ENCODE assay signal across 15 mouse cellular contexts in the genomic region with DNA sequence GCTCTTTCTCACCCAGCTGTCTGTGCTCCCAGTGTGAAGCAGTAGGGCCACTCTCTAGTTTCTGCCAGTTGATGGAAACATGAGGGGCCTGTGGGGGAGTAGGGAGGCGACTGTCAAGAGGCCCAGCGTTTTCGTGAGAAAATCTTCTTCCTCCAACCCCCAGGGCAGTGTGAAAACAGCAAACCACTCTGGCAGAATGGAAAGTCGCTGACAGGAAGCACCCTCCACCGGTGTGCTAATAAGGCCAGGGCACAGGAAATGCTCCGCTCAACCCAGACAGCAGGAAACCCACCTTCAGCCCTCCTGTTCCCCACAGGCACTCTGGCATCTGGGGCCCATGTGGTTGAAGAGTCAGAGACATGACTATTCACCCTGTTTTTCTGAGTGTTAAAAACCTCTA. TPM values are rescaled to one million over a fixed set of nuclear protein-coding genes. Genes with fewer than 3 reads are reported as not detected.
DNase-seq lines count a peak whose midpoint lies in the region; ATAC-seq and TF ChIP-seq lines count a peak whose summit lies in the region.
"Had no signal": no experiment of that assay in that cellular context is flagged by ENCODE, and none has a peak within 500 bp of the region (broad histone marks: within the 10 kb centered on the region; RNA-seq: fewer than 3 reads in every experiment).

Gene Lax1, minus strand, starts transcription at position 212 of the 400 bp plus-strand sequence.

- no peak within 1 kb of the TSS for H3K27ac ChIP-seq in liver, postnatal 0 days (ENCODE audit: low read depth)
- H3K27ac ChIP-seq in liver, embryonic 12.5 days: no peak within 1 kb of the TSS
- H3K27ac ChIP-seq in embryonic facial prominence, embryonic 13.5 days: 0 out of 2 replicates have a peak within 1 kb of the TSS, but pooled peaks have one; percentile 17
- H3K27ac ChIP-seq: lung, embryonic 15.5 days; stomach, embryonic 15.5 days had no signal

- no peak within 1 kb of the TSS for H3K9ac ChIP-seq in liver, postnatal 0 days (replicated peaks)
- H3K9ac ChIP-seq in liver, embryonic 12.5 days: no peak within 1 kb of the TSS
- H3K9ac ChIP-seq in embryonic facial prominence, embryonic 13.5 days: no peak within 1 kb of the TSS
- H3K9ac ChIP-seq: lung, embryonic 15.5 days; stomach, embryonic 15.5 days had no signal

- no peak for ATAC-seq in liver, postnatal 0 days
- no peak for ATAC-seq in liver, embryonic 12.5 days
- no peak for ATAC-seq in embryonic facial prominence, embryonic 13.5 days (ENCODE audit: insufficient number of reproducible peaks, insufficient read depth, low FRiP score, low TSS enrichment, low read depth)
- peak; percentile 74 for ATAC-seq in neutrophil, adult 5-6 weeks (ENCODE audit: extremely low read depth, insufficient number of reproducible peaks, low FRiP score, poor library complexity, severe bottlenecking)
- ATAC-seq: forebrain, embryonic 14.5 days; intestine, embryonic 16.5 days had no signal

- H3K9me3 ChIP-seq in liver, postnatal 0 days (ENCODE audit: low read length): no peaks in the 10 kb centered on the region
- H3K9me3 ChIP-seq in liver, embryonic 12.5 days (replicated peaks): no peaks in the 10 kb centered on the region
- no peaks in the 10 kb centered on the region for H3K9me3 ChIP-seq in embryonic facial prominence, embryonic 13.5 days
- H3K9me3 ChIP-seq: lung, embryonic 15.5 days; stomach, embryonic 15.5 days had no signal

- H3K4me2 ChIP-seq in liver, postnatal 0 days (ENCODE audit: low read depth, low read length): peak within 1 kb of the TSS; percentile 35
- H3K4me2 ChIP-seq in liver, embryonic 12.5 days: no peak within 1 kb of the TSS
- H3K4me2 ChIP-seq in embryonic facial prominence, embryonic 13.5 days: no peak within 1 kb of the TSS
- H3K4me2 ChIP-seq: heart, embryonic 11.5 days; lung, embryonic 15.5 days; stomach, embryonic 15.5 days had no signal

- no peak for TF ChIP-seq EP300 in liver, postnatal 0 days (IDR thresholded peaks at IDR 0.05; ENCODE audit: low read depth)

- peak; percentile 34 for DNase-seq in liver, postnatal 0 days
- peak; percentile 77 for DNase-seq in thymus, postnatal 25 days
- no peak for DNase-seq in retina, embryonic 14.5 days (ENCODE audit: low spot score)
- no peak for DNase-seq in adrenal gland, postnatal 4 days (ENCODE audit: low spot score in 2 of 2)
- DNase-seq in testis, postnatal 14 days (ENCODE audit: low spot score): no peak
- DNase-seq: adrenal gland, postnatal 25 days had no signal

- no peaks in the 10 kb centered on the region for H3K36me3 ChIP-seq in liver, postnatal 0 days (replicated peaks; ENCODE audit: insufficient read depth, low read length)
- H3K36me3 ChIP-seq in liver, embryonic 12.5 days: no peaks in the 10 kb centered on the region
- no peaks in the 10 kb centered on the region for H3K36me3 ChIP-seq in embryonic facial prominence, embryonic 13.5 days
- H3K36me3 ChIP-seq: lung, embryonic 15.5 days; stomach, embryonic 15.5 days had no signal

- H3K27me3 ChIP-seq in liver, postnatal 0 days (ENCODE audit: insufficient read depth, low read length): no peaks in the 10 kb centered on the region
- H3K27me3 ChIP-seq in liver, embryonic 12.5 days (replicated peaks): no peaks in the 10 kb centered on the region
- no peaks in the 10 kb centered on the region for H3K27me3 ChIP-seq in embryonic facial prominence, embryonic 13.5 days
- H3K27me3 ChIP-seq: lung, embryonic 15.5 days; stomach, embryonic 15.5 days had no signal

- H3K4me3 ChIP-seq in liver, postnatal 0 days (ENCODE audit: low read depth, low read length): no peak within 1 kb of the TSS
- no peak within 1 kb of the TSS for H3K4me3 ChIP-seq in liver, embryonic 12.5 days
- H3K4me3 ChIP-seq in embryonic facial prominence, embryonic 13.5 days: no peak within 1 kb of the TSS
- H3K4me3 ChIP-seq: lung, embryonic 15.5 days; stomach, embryonic 15.5 days had no signal

- 22% methylated on average over 6 of the region's 6 CpGs for WGBS in liver, postnatal 0 days (ENCODE audit: insufficient replicate concordance)
- WGBS in liver, embryonic 12.5 days (ENCODE audit: insufficient replicate concordance): 13% methylated on average over 6 of the region's 6 CpGs
- 7% methylated on average over 6 of the region's 6 CpGs for WGBS in embryonic facial prominence, embryonic 13.5 days

- peaks cover 34% of the 10 kb centered on the region for H3K4me1 ChIP-seq in liver, postnatal 0 days (ENCODE audit: insufficient read depth)
- H3K4me1 ChIP-seq in liver, embryonic 12.5 days: peaks cover 8% of the 10 kb centered on the region
- peaks cover 20% of the 10 kb centered on the region for H3K4me1 ChIP-seq in embryonic facial prominence, embryonic 13.5 days

- TF ChIP-seq CTCF in liver, postnatal 0 days (IDR thresholded peaks at IDR 0.05; ENCODE audit: low read depth): no peak

RNA-seq across cellular contexts. Expression of gene Lax1, which starts in this region (rescaled TPM):
- polyA plus RNA-seq in liver, postnatal 0 days (2015; fragmentation: Nextera tagmentation; extraction: Ambion mirVana): 0.66 and 1.1 TPM in 2 replicates
- 0.61 TPM in 2 replicates for polyA plus RNA-seq in liver, embryonic 12.5 days (2016; fragmentation: Nextera tagmentation; extraction: Ambion mirVana)
- polyA plus RNA-seq in embryonic facial prominence, embryonic 13.5 days (2015; fragmentation: Nextera tagmentation; extraction: Ambion mirVana): 1.2 and 1.3 TPM in 2 replicates
- total RNA-seq in neutrophil, adult 5-6 weeks (2017): 75.3 and 76.6 TPM in 2 replicates
- under 1 TPM; 0.42 to 0.73 TPM for total RNA-seq in adrenal gland, postnatal 4 days (2021)
- total RNA-seq: adrenal gland, postnatal 25 days; MEL had no signal
- polyA plus RNA-seq: forebrain, embryonic 14.5 days had no signal

Comparison
In these comparisons a context has a peak if more than half of its experiments do, and no peak if none do; other contexts are left out.
1. RNA of gene Lax1 (total RNA-seq): 75.3 to 76.6 TPM in neutrophil, adult 5-6 weeks; 0.42 to 0.73 TPM in adrenal gland, postnatal 4 days; every median in the first group is over 10 times any median in the second.
2. DNase-seq: peak in liver, postnatal 0 days (single experiment) and thymus, postnatal 25 days (single experiment); none in retina, embryonic 14.5 days (single experiment), adrenal gland, postnatal 4 days (0 of 2) and testis, postnatal 14 days (single experiment).